Mouse (Mus musculus) erythroblast, embryonic 14.5 days (primary cell): ENCODE data around the gene Bet1l. TPM values are rescaled to one million over a fixed set of nuclear protein-coding genes. Genes with fewer than 3 reads are reported as not detected.

Source experiments
- H3K27me3 ChIP-seq: 2 replicates; pipeline ENCODE4 v1.6.1; 2012; ENCODE audit warnings: inconsistent platforms; ENCODE audit not compliant: control insufficient read depth
- H3K36me3 ChIP-seq: 2 replicates; pipeline ENCODE4 v1.6.1; 2012; ENCODE audit warnings: mild to moderate bottlenecking, inconsistent platforms; ENCODE audit not compliant: control insufficient read depth
- H3K4me1 ChIP-seq: 2 replicates; pipeline ENCODE4 v1.6.1; 2012; ENCODE audit warnings: inconsistent platforms; ENCODE audit not compliant: control insufficient read depth
- H3K4me3 ChIP-seq: replicated peaks from 2 replicates; pipeline ENCODE3; 2012; ENCODE audit warnings: moderate library complexity, mild to moderate bottlenecking, inconsistent platforms
- H3K9me3 ChIP-seq: 2 replicates; pipeline ENCODE4 v1.6.1; 2012; ENCODE audit warnings: low read length, inconsistent platforms, mixed read lengths; ENCODE audit not compliant: control insufficient read depth
- GATA1 ChIP-seq: IDR thresholded peaks from 2 replicates; pipeline ENCODE4 v1.6.1; 2012; ENCODE audit warnings: low read length, inconsistent platforms, mixed read lengths
- TAL1 ChIP-seq: IDR thresholded peaks from 3 replicates; pipeline ENCODE4 v1.6.1; 2012; ENCODE audit warnings: low read length, inconsistent platforms, mixed read lengths
- polyA plus RNA-seq: library from polyadenylated mRNA; stranded (reverse); fragments of >175 nt; gene quantifications from 2 replicates; pipeline ENCODE4 v1.2.3, GENCODE M21; 2012

Bet1l gene
- polyA plus RNA-seq, 1 experiment: 1.2 TPM

- TF ChIP-seq TAL1 (no peak), GATA1 (no peak)
- no peaks in the 10 kb centered on the region for H3K36me3 ChIP-seq
- H3K4me3 ChIP-seq: peak within 1 kb of the TSS; percentile 60
- H3K4me1 ChIP-seq: peaks cover 7% of the 10 kb centered on the region
- H3K27me3 ChIP-seq: peaks cover 4% of the 10 kb centered on the region; the same call in 1 of the 2 replicates
- no peaks in the 10 kb centered on the region for H3K9me3 ChIP-seq
Measured at GRCm38 (mm10) chr7:140821653-140822329, 35.6 kb downstream of the Bet1l start, which contains the start of gene Zfp941. Zfp941 (minus strand) TSS chr7:140822178.

- H3K4me3 ChIP-seq: peak overlapping the region; percentile 60
- TF ChIP-seq TAL1 (no peak), GATA1 (no peak)
- H3K9me3 ChIP-seq: no peaks in the 10 kb centered on the region
- H3K27me3 ChIP-seq: peaks cover 4% of the 10 kb centered on the region; the same call in 1 of the 2 replicates
- H3K4me1 ChIP-seq: peaks cover 7% of the 10 kb centered on the region
- no peaks in the 10 kb centered on the region for H3K36me3 ChIP-seq
Measured at GRCm38 (mm10) chr7:140821305-140821652, 36.1 kb downstream of the Bet1l start.

- TF ChIP-seq GATA1 (no peak), TAL1 (no peak)
- peaks cover 4% of the 10 kb centered on the region; the same call in 1 of the 2 replicates for H3K27me3 ChIP-seq
- peaks cover 7% of the 10 kb centered on the region for H3K4me1 ChIP-seq
- H3K9me3 ChIP-seq: no peaks in the 10 kb centered on the region
- no peaks in the 10 kb centered on the region for H3K36me3 ChIP-seq
- H3K4me3 ChIP-seq: no peak overlapping the region
Measured at GRCm38 (mm10) chr7:140820173-140820572, 37.2 kb downstream of the Bet1l start.

GRCm38 (mm10) chr7:140812850-140813249, 44.5 kb downstream of the Bet1l start:
- H3K36me3 ChIP-seq: no peaks in the 10 kb centered on the region
- no peak for TF ChIP-seq TAL1
- no peak for TF ChIP-seq GATA1
- no peaks in the 10 kb centered on the region for H3K27me3 ChIP-seq
- no peak overlapping the region for H3K4me3 ChIP-seq
- no peaks in the 10 kb centered on the region for H3K9me3 ChIP-seq
- H3K4me1 ChIP-seq: no peaks in the 10 kb centered on the region

- H3K4me3 ChIP-seq: no peak overlapping the region
- no peaks in the 10 kb centered on the region for H3K9me3 ChIP-seq
- H3K4me1 ChIP-seq: no peaks in the 10 kb centered on the region
- H3K27me3 ChIP-seq: no peaks in the 10 kb centered on the region
- no peaks in the 10 kb centered on the region for H3K36me3 ChIP-seq
- no peak for TF ChIP-seq TAL1
- no peak for TF ChIP-seq GATA1
Measured at GRCm38 (mm10) chr7:140811714-140812113, 45.7 kb downstream of the Bet1l start.

GRCm38 (mm10) chr7:140810496-140810895, 46.9 kb downstream of the Bet1l start:
- Histone ChIP-seq H3K27me3 (no peaks in the 10 kb centered on the region), H3K4me3 (no peak overlapping the region), H3K36me3 (no peaks in the 10 kb centered on the region), H3K9me3 (no peaks in the 10 kb centered on the region), H3K4me1 (no peaks in the 10 kb centered on the region)
- TF ChIP-seq TAL1 (no peak), GATA1 (no peak)

GRCm38 (mm10) chr7:140805704-140806103, 51.7 kb downstream of the Bet1l start:
- Histone ChIP-seq H3K36me3 (no peaks in the 10 kb centered on the region), H3K27me3 (no peaks in the 10 kb centered on the region), H3K9me3 (no peaks in the 10 kb centered on the region), H3K4me1 (no peaks in the 10 kb centered on the region), H3K4me3 (no peak overlapping the region)
- TF ChIP-seq GATA1: no peak
- no peak for TF ChIP-seq TAL1

Other genes with a start within 250 kb of the Bet1l start
- gene Olfr61, start 228.6 kb downstream of the Bet1l start, polyA plus RNA-seq: not detected in 2 replicates
- gene Olfr53, start 211.1 kb downstream of the Bet1l start, polyA plus RNA-seq: not detected in 2 replicates
- 0.01 TPM in 1 of 2 replicates, not detected in the other for gene Olfr539, start 197.6 kb downstream of the Bet1l start, polyA plus RNA-seq
- gene Olfr45, start 175.6 kb downstream of the Bet1l start, polyA plus RNA-seq: 0.01 TPM in 1 of 2 replicates, not detected in the other
- gene Olfr541, start 160.3 kb downstream of the Bet1l start, polyA plus RNA-seq: not detected in 2 replicates
- gene Cyp2e1, start 93.8 kb downstream of the Bet1l start, polyA plus RNA-seq: not detected in 2 replicates
- 0.05 TPM in 1 of 2 replicates, not detected in the other for gene Syce1, start 69.7 kb downstream of the Bet1l start, polyA plus RNA-seq
- not detected in 2 replicates for gene Zfp941, start 35.4 kb downstream of the Bet1l start, polyA plus RNA-seq
- gene Urah, start 22.6 kb downstream of the Bet1l start, polyA plus RNA-seq: 0.06 TPM in 1 of 2 replicates, not detected in the other
- gene Scgb1c1, start 12.0 kb downstream of the Bet1l start, polyA plus RNA-seq: not detected in 2 replicates
- not detected in 2 replicates for gene Odf3, start 9.8 kb downstream of the Bet1l start, polyA plus RNA-seq
- gene Gm45785, start 1.2 kb downstream of the Bet1l start, polyA plus RNA-seq: not detected in 2 replicates
- gene Ric8a, start 620 bp downstream of the Bet1l start, polyA plus RNA-seq: 2.1 and 2.7 TPM in 2 replicates
- gene Psmd13, start 24.4 kb upstream of the Bet1l start, polyA plus RNA-seq: 13.2 and 18.4 TPM in 2 replicates
- gene Sirt3, start 24.7 kb upstream of the Bet1l start, polyA plus RNA-seq: 1.8 and 1.9 TPM in 2 replicates
- gene Cox8b, start 42.9 kb upstream of the Bet1l start, polyA plus RNA-seq: not detected in 2 replicates
- gene Nlrp6, start 63.3 kb upstream of the Bet1l start, polyA plus RNA-seq: not detected in 2 replicates
- gene Pgghg, start 83.8 kb upstream of the Bet1l start, polyA plus RNA-seq: 0.05 and 0.32 TPM in 2 replicates
- not detected in 2 replicates for gene Ifitm5, start 92.7 kb upstream of the Bet1l start, polyA plus RNA-seq
- not detected in 2 replicates for gene Gm45717, start 98.4 kb upstream of the Bet1l start, polyA plus RNA-seq
- 3.3 and 3.7 TPM in 2 replicates for gene Ifitm2, start 98.4 kb upstream of the Bet1l start, polyA plus RNA-seq
- gene Ifitm1, start 109.6 kb upstream of the Bet1l start, polyA plus RNA-seq: 0.05 and 0.47 TPM in 2 replicates
- gene Ifitm3, start 153.2 kb upstream of the Bet1l start, polyA plus RNA-seq: 0.26 and 0.29 TPM in 2 replicates
- not detected in 2 replicates for gene Ifitm6, start 160.3 kb upstream of the Bet1l start, polyA plus RNA-seq
- gene Gm17387, start 171.6 kb upstream of the Bet1l start, polyA plus RNA-seq: not detected in 2 replicates
- 0.03 and 0.15 TPM in 2 replicates for gene B4galnt4, start 203.5 kb upstream of the Bet1l start, polyA plus RNA-seq
- 0.03 and 0.05 TPM in 2 replicates for gene Pkp3, start 220.6 kb upstream of the Bet1l start, polyA plus RNA-seq
- gene Sigirr, start 243.0 kb upstream of the Bet1l start, polyA plus RNA-seq: 0.16 and 0.19 TPM in 2 replicates